Mouse (Mus musculus): ENCODE results near the gene Gm19965. TPM values are rescaled to one million over a fixed set of nuclear protein-coding genes. Genes with fewer than 3 reads are reported as not detected.

Gene Gm19965
- not detected for polyA plus RNA-seq (2014; fragmentation: Illumina TruSeq; extraction: RNeasy Lipid Tissue Mini Kit (QIAGEN cat#74804); ENCODE audit: low read depth, low replicate concordance)

DNA sequence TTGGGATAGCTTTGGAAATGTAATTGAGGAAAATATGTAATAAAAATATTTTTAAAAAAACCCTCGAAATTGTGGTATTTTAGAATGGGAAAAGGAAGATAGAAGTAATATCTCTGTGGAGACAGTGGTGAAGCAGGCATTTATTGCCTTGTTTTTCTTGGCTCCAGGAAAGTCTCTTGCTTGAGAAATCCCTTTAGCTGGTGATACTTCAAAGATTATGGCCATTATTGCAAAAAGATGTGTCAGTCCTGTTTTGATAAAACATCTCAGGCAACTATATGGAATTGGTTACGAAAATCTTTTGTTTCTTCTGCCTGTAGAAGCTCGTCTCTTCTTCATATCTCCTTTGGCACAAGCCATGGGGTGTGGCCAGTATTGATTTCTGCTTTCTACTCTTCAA is at the start of gene Gm19965:
Gene Gm19965, plus strand, starts transcription at position 301 of the 400 bp plus-strand sequence.

Measured in testis, adult 10 weeks (tissue).